Mouse (Mus musculus): ENCODE results near the gene Akt1.

Gene Akt1

DNA sequence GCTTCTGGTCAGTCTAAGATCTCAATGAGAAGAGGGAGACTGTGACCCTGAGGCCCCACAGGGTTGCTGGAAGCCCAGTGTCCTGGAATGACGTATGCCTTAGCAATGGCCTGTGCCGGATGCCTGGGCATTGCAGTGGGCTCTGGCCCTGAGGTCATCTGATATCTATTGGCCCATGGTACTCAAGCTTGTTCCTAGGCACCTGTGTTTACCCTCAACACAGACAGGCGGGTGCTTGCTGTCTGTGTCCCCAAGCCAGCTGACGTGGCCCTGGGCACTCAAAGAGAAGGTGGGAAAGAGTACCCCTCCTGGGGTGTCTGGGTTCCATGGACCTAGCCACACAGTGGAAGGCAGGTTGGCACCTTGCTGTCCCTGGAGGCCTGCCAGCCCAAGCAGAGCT, 49.0 kb downstream of the Akt1 start:
- no peak for DNase-seq

DNA sequence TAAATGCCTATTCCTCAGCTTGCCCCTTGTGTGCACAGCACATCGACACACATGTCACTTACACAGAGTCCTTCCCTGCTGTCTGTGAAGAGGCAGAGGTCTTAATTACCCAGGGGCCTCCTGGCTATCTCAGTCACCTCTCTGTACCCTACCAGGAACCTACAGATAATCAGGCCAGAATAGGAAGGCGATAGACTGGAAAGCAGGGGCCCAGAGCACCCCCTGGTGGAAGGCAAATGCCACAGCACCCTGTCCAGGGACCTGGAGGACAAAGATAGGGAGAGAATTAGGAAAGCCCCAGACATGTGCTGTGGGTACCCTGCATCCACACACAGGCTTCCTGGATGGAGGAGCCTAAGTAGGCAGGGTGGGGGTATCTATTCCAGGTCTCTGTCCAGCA, 50.9 kb downstream of the Akt1 start:
- peak; percentile 67 to 72 for DNase-seq

DNA sequence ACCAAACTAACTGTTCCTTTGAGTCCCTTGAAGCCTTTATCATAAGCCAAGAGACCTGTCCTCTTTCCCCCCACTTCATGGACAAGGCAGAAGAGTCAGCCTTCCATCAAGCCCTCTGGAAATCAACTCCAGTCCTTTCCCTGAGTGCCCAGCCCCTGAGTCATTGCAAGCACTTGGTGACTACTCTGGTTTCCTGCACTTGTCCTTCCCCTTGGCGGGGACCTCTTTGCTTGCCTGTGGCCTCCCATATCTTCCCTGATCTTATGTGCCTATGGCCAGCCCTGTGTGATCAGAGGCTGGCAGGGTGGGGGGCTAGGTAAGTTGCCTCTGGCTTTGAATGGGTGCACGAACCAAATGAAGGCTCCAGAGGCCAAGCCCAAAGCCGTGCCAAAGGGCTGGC, 52.8 kb downstream of the Akt1 start:
- DNase-seq: no peak

DNA sequence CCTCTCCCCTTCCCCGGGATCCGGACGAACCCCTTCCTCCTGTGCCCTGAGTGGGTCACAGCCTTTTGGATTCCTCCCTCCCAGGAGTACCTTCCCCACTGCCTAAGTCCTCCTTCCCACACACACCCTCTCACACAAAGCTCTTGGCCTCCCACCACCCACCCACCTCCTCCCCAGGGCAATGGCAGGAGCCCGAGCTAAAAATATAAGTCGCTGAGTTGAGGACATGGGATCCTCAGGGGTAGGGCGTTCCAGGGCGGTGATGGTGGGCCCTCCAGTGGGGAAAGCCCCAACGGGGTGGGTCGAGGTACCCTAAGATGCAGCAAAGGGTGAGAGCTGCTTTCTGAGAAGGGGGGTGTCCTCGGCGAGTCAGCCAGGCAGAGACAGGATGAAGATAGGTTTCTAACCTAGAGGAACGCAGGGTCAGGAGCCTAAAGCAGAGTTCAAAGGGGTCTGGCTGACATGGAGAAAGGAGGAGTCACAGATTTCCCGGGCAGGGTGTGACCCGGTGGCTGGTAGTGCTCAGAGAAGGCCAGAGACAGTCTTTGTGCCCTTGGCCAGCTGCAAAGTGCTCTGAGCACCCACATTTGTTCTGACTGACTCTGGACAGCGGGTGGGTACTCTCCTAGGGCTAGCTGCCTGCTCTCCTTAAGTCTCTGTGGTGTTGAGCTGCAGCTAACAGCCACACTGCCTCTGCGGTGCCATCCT, 54.2 kb downstream of the Akt1 start:
- DNase-seq: no peak

- DNase-seq: peak; percentile 51 to 59
Observed at GRCm38 (mm10) chr12:112619686-112620353, 54.9 kb downstream of the Akt1 start, which contains the start of gene Adssl1. Adssl1 (plus strand) TSS chr12:112620045.

- no peak for DNase-seq
Observed at GRCm38 (mm10) chr12:112618981-112619685, 55.6 kb downstream of the Akt1 start.

DNA sequence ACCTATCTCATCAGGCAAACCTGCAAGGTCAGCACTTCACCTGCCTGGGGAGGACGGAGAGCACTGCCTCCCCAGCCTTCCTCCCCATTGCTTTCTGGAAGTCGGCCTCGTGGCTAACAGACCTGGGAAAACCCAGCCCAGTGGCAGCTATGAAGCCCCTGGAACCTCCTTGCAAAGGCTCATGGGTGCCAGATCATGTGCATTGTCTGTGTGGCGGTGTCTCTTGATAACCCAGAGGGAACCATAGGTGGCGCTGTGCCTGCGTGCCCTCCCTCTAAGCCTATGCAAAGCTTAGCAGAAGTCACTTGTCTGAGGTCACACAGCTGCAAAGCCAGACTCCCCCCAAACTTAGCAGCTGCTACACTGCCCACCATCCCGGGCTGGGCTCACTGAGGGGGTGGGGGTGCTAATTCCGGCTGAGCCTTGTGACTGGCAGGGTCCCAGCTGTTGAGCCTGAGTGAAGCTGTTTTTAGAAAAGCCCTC, 56.7 kb downstream of the Akt1 start:
- peak in 1 of 2 experiments; percentile 40 for DNase-seq

GRCm38 (mm10) chr12:112617184-112617583, 57.5 kb downstream of the Akt1 start:
- no peak for DNase-seq

GRCm38 (mm10) chr12:112616668-112617067, 58.0 kb downstream of the Akt1 start:
- no peak for DNase-seq

DNA sequence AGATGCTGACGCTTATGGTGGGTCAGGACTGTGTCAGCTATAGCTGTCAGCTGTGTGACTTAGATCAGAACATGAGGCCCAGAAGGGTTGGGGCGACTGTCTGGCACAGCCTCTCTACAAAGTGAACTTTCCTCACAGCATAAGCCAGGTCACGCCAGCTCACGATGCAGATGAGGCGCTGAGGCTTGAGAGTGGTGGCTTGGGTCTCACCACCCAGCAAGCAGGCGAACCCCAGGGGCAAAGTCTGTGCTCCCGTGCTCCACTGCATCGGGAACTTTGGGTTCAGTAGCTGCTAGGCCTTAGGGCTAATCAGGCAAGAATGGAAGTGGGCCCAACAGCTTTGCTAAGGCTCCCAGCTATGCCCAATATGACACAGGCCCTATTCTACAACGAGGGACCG, 65.7 kb downstream of the Akt1 start:
- no peak for DNase-seq

- DNase-seq: no peak
Observed at GRCm38 (mm10) chr12:112606998-112607397, 67.7 kb downstream of the Akt1 start.

GRCm38 (mm10) chr12:112605766-112606165, 68.9 kb downstream of the Akt1 start:
- peak; percentile 69 to 82 for DNase-seq

DNA sequence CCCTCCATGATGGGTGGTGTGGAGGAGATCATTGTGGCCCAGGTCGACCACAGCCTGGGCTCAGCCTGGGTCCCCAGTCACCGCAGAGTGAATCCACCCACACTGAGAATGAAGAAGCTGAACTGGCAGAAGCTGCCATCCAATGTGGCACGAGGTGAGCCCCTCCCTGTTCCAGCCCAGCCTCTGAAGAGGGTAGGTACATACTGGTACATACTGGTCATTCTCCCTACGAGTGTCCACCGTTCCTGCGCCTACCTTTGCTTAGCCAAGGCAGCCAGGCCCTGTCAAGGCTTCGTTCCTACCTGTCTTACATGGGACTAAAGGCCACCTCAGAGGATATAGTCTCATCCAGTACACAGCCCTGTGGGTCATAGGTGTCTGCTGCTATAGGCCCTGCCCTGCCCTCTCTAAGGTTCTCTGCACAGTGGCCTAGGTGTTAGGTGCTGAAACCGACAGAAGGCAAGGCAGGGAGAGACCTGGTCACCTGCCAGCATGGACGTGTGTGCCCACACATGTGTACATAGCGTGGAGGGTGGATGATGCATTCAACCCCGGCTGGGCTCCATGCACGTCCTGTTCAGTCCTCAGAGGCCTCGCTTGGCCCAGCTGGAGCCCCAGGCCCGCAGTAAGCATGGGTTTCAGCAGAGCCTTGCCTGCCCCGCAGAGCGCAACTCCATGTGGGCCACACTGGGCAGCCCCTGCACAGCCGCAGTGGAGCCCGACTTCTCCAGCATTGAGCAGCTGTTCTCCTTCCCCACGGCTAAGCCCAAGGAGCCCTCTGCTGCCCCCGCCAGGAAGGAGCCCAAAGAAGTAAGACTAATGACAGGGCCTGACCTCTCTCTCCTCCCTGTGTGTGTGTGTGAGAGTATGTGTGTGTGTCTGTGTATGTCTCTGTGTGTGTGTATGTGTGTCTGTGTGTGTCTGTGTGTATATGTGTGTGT, 69.7 kb downstream of the Akt1 start:
- DNase-seq: no peak

DNA sequence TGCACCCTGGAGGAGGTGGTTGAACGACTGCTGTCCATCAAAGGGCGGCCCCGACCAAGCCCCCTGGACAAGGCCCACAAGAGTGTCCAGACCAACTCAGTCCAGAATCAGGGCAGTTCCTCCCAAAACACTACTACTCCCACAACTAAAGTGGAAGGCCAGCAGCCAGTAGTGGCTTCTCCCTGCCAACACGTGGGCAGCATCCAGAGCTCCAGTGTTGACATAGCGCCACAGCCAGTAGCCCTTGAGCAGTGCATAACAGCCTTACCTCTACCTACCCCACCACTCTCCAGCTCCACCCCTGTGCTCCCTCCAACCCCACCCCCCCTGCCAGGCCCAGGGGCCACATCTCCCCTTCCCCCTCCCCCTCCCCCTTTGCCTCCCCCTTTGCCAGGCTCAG, 70.7 kb downstream of the Akt1 start:
- DNase-seq: no peak
